Mouse (Mus musculus) kidney, embryonic 14.5 days (tissue): ENCODE results near the gene Gins3. TPM values are rescaled to one million over a fixed set of nuclear protein-coding genes. Genes with fewer than 3 reads are reported as not detected.

Experiments
- polyA plus RNA-seq: library from polyadenylated mRNA; unstranded; fragments of >200 nt; fragmentation: Nextera tagmentation; extraction: Ambion mirVana; gene quantifications from 2 replicates; pipeline ENCODE4 v1.2.1, GENCODE M21; 2014

Gins3 gene
- polyA plus RNA-seq, 1 experiment from 2014 or later, result 27.0 TPM

Other genes starting within 250 kb of the Gins3 start
- 164 and 174 TPM in 2 replicates for gene Cfap20, start 198.6 kb upstream of the Gins3 start, polyA plus RNA-seq
- gene Csnk2a2, start 143.4 kb upstream of the Gins3 start, polyA plus RNA-seq, result 20.7 and 25.3 TPM in 2 replicates
- gene Ccdc113, start 99.4 kb upstream of the Gins3 start, polyA plus RNA-seq, result 0.70 and 1.0 TPM in 2 replicates
- not detected in 2 replicates for gene Prss54, start 57.1 kb upstream of the Gins3 start, polyA plus RNA-seq
- 6.7 and 11.4 TPM in 2 replicates for gene Ndrg4, start 43.5 kb downstream of the Gins3 start, polyA plus RNA-seq
- gene Setd6, start 82.4 kb downstream of the Gins3 start, polyA plus RNA-seq, result 21.6 and 25.1 TPM in 2 replicates
- 75.4 and 128 TPM in 2 replicates for gene Cnot1, start 174.0 kb downstream of the Gins3 start, polyA plus RNA-seq
- gene Sap18b, start 191.9 kb downstream of the Gins3 start, polyA plus RNA-seq, result 359 and 395 TPM in 2 replicates
- gene Slc38a7, start 220.1 kb downstream of the Gins3 start, polyA plus RNA-seq, result 12.5 and 14.6 TPM in 2 replicates